Mouse (Mus musculus) v-Abl transformed pro-B cells (cell line): ENCODE results near the gene Stard3.

Experiments used
- in situ Hi-C, 2 experiments: fragments of 400-800 bp; cut with MboI; formaldehyde crosslinking; loops; one replicate each; pipeline ENCODE4 v1.15.1; 2025; ENCODE audit not compliant: unreplicated experiment in 2 of 2

The Stard3 gene

GRCm38 (mm10) chr11:98358161-98359083 lies at the start of gene Stard3:
Gene Stard3, plus strand, starts transcription at chr11:98358368.
- in situ Hi-C loops: no loop called here

DNA sequence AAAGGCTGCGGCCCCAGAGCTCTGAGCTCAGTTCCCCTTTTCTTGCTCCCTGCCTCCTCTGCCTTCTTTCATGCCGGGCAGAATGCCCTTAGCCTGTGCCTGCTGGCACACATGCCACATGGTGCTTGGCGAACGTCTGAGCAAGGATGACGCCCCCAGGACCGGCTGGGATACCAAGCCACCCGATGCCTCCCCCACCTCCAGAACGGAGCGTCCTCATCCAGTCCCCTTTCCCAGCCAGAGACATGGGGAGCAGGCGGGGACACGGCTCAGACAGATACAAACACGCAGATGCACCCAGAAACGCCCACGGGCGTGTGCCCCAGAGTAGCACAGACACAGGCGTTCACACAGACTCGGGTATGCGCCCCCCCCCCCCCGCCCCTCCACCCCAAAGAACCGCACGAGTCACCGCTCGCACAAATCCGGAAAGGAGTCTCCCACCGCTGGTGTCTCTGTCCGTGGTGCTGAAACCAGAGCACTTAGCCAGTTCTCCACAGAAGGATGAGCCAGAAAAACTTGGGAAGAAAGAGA lies 44.3 kb upstream of the Stard3 start:
- in situ Hi-C loops: loop anchor here in 1 of 2 experiments (25.0 kb wide), 1 partner anchor 802 kb away; the partner anchor contains the start of gene 4933428G20Rik

- in situ Hi-C loops: loop anchor here in 1 of 2 experiments (25.0 kb wide), 1 partner anchor 805 kb away; the partner anchor contains the start of gene 4933428G20Rik
Measured at GRCm38 (mm10) chr11:98317479-98317878, 40.7 kb upstream of the Stard3 start.

GRCm38 (mm10) chr11:98318421-98319116 lies 39.6 kb upstream of the Stard3 start:
- in situ Hi-C loops: loop anchor here in 1 of 2 experiments (25.0 kb wide), 1 partner anchor 806 kb away; the partner anchor contains the start of gene 4933428G20Rik

DNA sequence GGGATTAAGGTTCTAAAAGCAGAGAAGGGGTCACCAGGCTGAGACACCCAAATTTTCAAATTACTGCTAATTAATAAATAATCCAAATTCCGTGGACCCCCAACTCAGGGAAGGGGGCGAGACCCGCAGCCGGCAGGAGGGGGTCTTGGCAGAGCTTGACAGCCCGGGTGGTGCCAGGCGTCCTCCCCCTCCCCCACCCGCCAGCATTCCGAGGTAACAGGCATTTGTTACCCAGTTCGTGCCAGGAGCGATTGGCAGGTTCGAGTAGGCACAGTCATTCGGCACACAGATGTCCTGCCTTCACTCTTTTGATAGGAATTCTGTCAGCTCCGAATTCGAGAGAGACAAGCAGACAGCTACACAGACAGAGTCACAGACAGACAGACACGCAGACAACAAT lies 39.0 kb upstream of the Stard3 start:
- in situ Hi-C loops: loop anchor here in 1 of 2 experiments (25.0 kb wide), 1 partner anchor 807 kb away; the partner anchor contains the start of gene 4933428G20Rik

- in situ Hi-C loops: loop anchor here in 1 of 2 experiments (25.0 kb wide), 1 partner anchor 807 kb away; the partner anchor contains the start of gene 4933428G20Rik
Measured at GRCm38 (mm10) chr11:98319544-98319943, 38.6 kb upstream of the Stard3 start.

GRCm38 (mm10) chr11:98319944-98320343 lies 38.2 kb upstream of the Stard3 start:
- in situ Hi-C loops: loop anchor here (10.0 to 25.0 kb wide), 2 partner anchors 45 to 808 kb away; partner anchors contain the start of gene 4933428G20Rik (in 1 of the 2)

DNA sequence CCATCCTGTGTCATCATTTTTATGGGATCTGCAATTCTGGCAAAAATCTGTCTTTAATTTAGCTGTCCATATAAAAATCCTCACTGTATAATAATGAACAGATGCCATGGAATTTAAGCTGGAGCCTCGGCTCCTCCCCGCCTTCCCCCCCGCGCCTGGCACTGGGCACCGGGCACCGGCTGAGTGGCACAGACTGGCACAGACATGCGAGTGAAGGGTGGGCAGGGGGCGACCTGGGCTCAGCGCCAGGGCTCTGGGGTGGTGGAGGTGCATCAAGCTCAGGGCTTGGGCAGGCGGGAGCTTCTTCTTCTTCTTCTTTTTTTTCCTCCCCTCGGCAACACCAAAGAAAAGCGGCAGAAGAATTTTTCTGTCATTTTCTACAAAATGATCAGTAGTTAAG lies 37.8 kb upstream of the Stard3 start:
- in situ Hi-C loops: loop anchor here (10.0 to 25.0 kb wide), 2 partner anchors 46 to 808 kb away; partner anchors contain the start of gene 4933428G20Rik (in 1 of the 2)

- in situ Hi-C loops: loop anchor here (10.0 to 25.0 kb wide), 2 partner anchors 46 to 809 kb away; partner anchors contain the start of gene 4933428G20Rik (in 1 of the 2)
Measured at GRCm38 (mm10) chr11:98320806-98321676, 37.1 kb upstream of the Stard3 start.

GRCm38 (mm10) chr11:98321677-98322003 lies 36.5 kb upstream of the Stard3 start:
- in situ Hi-C loops: loop anchor here (10.0 to 25.0 kb wide), 2 partner anchors 47 to 809 kb away; partner anchors contain the start of gene 4933428G20Rik (in 1 of the 2)

DNA sequence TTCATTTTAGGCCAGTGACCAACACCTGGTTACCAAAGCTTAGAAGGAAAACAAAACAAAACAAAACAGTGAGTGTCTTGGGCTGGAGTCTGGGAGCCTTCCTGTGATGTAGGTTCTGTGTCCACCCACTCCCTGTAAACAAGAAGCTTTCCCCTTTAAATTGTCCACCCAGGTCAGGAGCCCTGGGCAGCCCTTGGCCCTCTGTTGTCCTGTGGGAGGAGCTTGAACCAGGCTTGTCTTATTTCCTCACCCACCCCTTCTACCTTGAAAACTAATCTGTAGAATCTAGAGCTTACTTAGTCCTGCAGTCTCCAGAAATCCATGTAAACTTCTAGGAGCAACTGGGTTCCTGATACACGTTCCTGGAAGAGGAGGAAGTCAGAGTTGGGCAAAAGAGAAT lies 36.0 kb upstream of the Stard3 start:
- in situ Hi-C loops: loop anchor here (10.0 to 25.0 kb wide), 2 partner anchors 47 to 810 kb away; partner anchors contain the start of gene 4933428G20Rik (in 1 of the 2)

DNA sequence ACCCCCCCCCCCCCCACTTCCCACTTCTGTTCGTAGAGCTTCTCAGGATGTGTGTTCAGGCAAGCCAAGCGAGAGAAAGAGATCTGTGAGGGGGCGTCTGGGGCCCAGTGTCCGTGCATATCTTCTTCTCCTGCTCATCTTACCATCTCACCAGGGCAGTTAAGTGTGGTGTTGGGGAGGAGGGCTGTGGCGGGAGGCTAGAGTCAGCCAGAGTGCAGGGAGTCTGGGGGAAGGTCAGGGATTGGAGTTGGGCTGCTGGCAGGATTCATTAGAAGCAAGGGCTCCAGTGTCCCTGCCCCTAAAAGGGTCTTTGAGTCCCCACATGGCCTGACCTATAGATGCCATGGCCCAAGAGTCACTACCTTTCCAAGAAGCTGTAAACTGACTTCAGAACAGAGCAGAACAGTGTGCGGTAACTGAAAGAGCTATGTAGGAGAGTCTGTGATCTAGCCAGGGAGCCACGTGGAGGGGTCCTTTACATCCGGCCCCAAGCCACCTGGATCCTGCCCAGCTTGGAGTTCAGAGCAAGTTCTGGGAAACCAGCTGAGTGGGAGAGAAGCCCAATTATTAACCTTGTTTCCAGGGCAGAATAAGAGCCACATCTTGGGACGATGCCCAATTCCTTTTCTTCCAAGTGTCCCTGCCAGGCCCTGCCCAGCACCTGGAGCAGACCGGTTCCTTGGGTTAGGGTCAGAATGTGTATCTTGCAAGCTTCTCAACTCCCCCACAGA lies 34.9 kb upstream of the Stard3 start:
- in situ Hi-C loops: loop anchor here (10.0 to 25.0 kb wide), 2 partner anchors 48 to 811 kb away; partner anchors contain the start of gene 4933428G20Rik (in 1 of the 2)

DNA sequence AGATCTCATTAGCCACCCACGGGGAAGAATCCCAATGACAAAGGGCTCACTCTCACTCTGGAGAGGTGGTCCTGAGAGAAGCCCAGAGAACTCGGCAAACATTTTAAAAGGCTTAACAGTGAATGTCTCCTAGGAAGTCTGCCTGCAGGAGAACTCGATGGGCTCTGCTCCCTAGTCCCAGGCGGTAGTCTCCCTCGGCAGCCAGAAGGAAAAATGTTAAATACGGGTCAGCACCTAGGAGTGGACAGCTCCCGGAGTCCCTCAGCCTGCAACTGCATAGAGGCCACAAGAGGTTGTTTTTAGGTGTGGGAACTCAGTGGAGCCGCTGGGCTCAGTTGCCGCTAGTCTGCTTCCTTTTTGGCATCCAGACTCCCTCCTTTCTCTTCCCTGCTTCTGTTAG lies 34.2 kb upstream of the Stard3 start:
- in situ Hi-C loops: loop anchor here (10.0 to 25.0 kb wide), 2 partner anchors 49 to 812 kb away; partner anchors contain the start of gene 4933428G20Rik (in 1 of the 2)

GRCm38 (mm10) chr11:98325191-98325820 lies 32.9 kb upstream of the Stard3 start:
- in situ Hi-C loops: loop anchor here in 1 of 2 experiments (10.0 kb wide), 1 partner anchor 51 kb away; no protein-coding TSS in a partner anchor

- in situ Hi-C loops: loop anchor here in 1 of 2 experiments (10.0 kb wide), 1 partner anchor 51 kb away; no protein-coding TSS in a partner anchor
Measured at GRCm38 (mm10) chr11:98325821-98326218, 32.3 kb upstream of the Stard3 start.

GRCm38 (mm10) chr11:98326741-98327135 lies 31.4 kb upstream of the Stard3 start:
- in situ Hi-C loops: loop anchor here in 1 of 2 experiments (10.0 kb wide), 1 partner anchor 52 kb away; no protein-coding TSS in a partner anchor

GRCm38 (mm10) chr11:98327136-98328030 lies 30.8 kb upstream of the Stard3 start:
- in situ Hi-C loops: loop anchor here in 1 of 2 experiments (10.0 kb wide), 1 partner anchor 53 kb away; no protein-coding TSS in a partner anchor
